Mouse (Mus musculus) thymus, adult 2 months (tissue): ENCODE measurements around the gene Gm49711.

Source experiments
- CTCF ChIP-seq: fragments of 200-500 bp; IDR thresholded peaks from 2 replicates; pipeline ENCODE4 v1.5.1; 2012; ENCODE audit warnings: mild to moderate bottlenecking, control low read depth, low read length, moderate library complexity, borderline replicate concordance; ENCODE audit not compliant: control insufficient read depth, poor library complexity, insufficient read depth; ENCODE audit errors: extremely low read depth
- POLR2A ChIP-seq: fragments of 200-500 bp; IDR thresholded peaks from 2 replicates; pipeline ENCODE4 v1.6.1; 2012; ENCODE audit warnings: mild to moderate bottlenecking, low read length, control low read depth, moderate library complexity; ENCODE audit not compliant: control insufficient read depth, poor library complexity, insufficient read depth; ENCODE audit errors: extremely low read depth

GRCm38 (mm10) chr16:92034676-92035075 lies 23.4 kb upstream of the Gm49711 start:
- no peak for TF ChIP-seq POLR2A
- TF ChIP-seq CTCF, result no peak
